Mouse (Mus musculus) olfactory bulb, adult 2 months (tissue): ENCODE data around the gene Cnnm3.

Experiments used
- CTCF ChIP-seq: fragments of 200-500 bp; IDR thresholded peaks from 2 replicates; pipeline ENCODE4 v1.5.1; 2012; ENCODE audit warnings: low read depth, mild to moderate bottlenecking, low read length, moderate library complexity; ENCODE audit not compliant: insufficient read depth
- POLR2A ChIP-seq: fragments of 200-500 bp; IDR thresholded peaks from 2 replicates; pipeline ENCODE4 v1.6.1; 2012; ENCODE audit warnings: mild to moderate bottlenecking, low read depth, low read length, moderate library complexity; ENCODE audit not compliant: insufficient read depth

- no peak for TF ChIP-seq CTCF
- TF ChIP-seq POLR2A = no peak
Observed at GRCm38 (mm10) chr1:36497312-36497711, 14.4 kb upstream of the Cnnm3 start.
